Mouse (Mus musculus) neural tube, embryonic 12.5 days (tissue): Measurements from ENCODE around the gene Lrp5. TPM values are rescaled to one million over a fixed set of nuclear protein-coding genes. Genes with fewer than 3 reads are reported as not detected.

ENCODE experiments used
- ATAC-seq: fragments of 200-750 bp; cut with Nextera tagmentation; 2 replicates; pipeline ENCODE4 v1.8.0; 2017; ENCODE audit warnings: low read depth, mild to moderate bottlenecking, moderate TSS enrichment, moderate library complexity; ENCODE audit not compliant: low FRiP score
- H3K27ac ChIP-seq: fragments of 300-500 bp; sonication (generic); 2 replicates; pipeline ENCODE4 v1.5.1; 2016
- H3K27me3 ChIP-seq: fragments of 300-500 bp; sonication (generic); replicated peaks from 2 replicates; pipeline ENCODE4 v1.6.1; 2016; ENCODE audit warnings: mild to moderate bottlenecking
- H3K36me3 ChIP-seq: fragments of 300-500 bp; sonication (generic); 2 replicates; pipeline ENCODE4 v1.6.1; 2016; ENCODE audit warnings: mild to moderate bottlenecking
- H3K4me1 ChIP-seq: fragments of 300-500 bp; sonication (generic); 2 replicates; pipeline ENCODE4 v1.6.1; 2016
- H3K4me2 ChIP-seq: fragments of 300-500 bp; sonication (generic); replicated peaks from 2 replicates; pipeline ENCODE4 v1.6.1; 2016; ENCODE audit warnings: mild to moderate bottlenecking
- H3K4me3 ChIP-seq: fragments of 300-500 bp; sonication (generic); 2 replicates; pipeline ENCODE4 v1.5.1; 2016
- H3K9ac ChIP-seq: fragments of 300-500 bp; sonication (generic); 2 replicates; pipeline ENCODE4 v1.6.1; 2016; ENCODE audit warnings: mild to moderate bottlenecking
- H3K9me3 ChIP-seq: fragments of 300-500 bp; sonication (generic); 2 replicates; pipeline ENCODE4 v1.6.1; 2016; ENCODE audit warnings: mild to moderate bottlenecking
- WGBS: fragments of 180-500 bp; shearing (Covaris S2); methylation state at CpG from one replicate; pipeline ENCODE4 v1.1.7; 2016; 5-methylcytosine and 5-hydroxymethylcytosine counted together
- polyA plus RNA-seq: library from polyadenylated mRNA; unstranded; fragments of >200 nt; fragmentation: Nextera tagmentation; extraction: Ambion mirVana; gene quantifications from 2 replicates; pipeline ENCODE4 v1.2.1, GENCODE M21; 2016

Lrp5 gene
- polyA plus RNA-seq, 1 experiment from 2014 or later, result 2.8 TPM

GRCm38 (mm10) chr19:3623824-3624223 lies 62.5 kb downstream of the Lrp5 start:
- no peaks in the 10 kb centered on the region for H3K27me3 ChIP-seq
- peaks cover 40% of the 10 kb centered on the region for H3K36me3 ChIP-seq
- H3K9me3 ChIP-seq, result 0 out of 2 replicates have a peak, but pooled peaks cover 5% of the 10 kb centered on the region
- no peaks in the 10 kb centered on the region for H3K4me1 ChIP-seq
- no peak overlapping the region for H3K4me3 ChIP-seq
- H3K27ac ChIP-seq, result no peak overlapping the region
- no peak overlapping the region for H3K9ac ChIP-seq
- ATAC-seq, result no peak
- H3K4me2 ChIP-seq, result no peak overlapping the region
- WGBS, result 74% methylated on average over 5 of the region's 5 CpGs

GRCm38 (mm10) chr19:3623294-3623693 lies 63.1 kb downstream of the Lrp5 start:
- no peak overlapping the region for H3K4me3 ChIP-seq
- H3K4me2 ChIP-seq, result no peak overlapping the region
- 0 out of 2 replicates have a peak, but pooled peaks cover 5% of the 10 kb centered on the region for H3K9me3 ChIP-seq
- H3K27ac ChIP-seq, result no peak overlapping the region
- no peak overlapping the region for H3K9ac ChIP-seq
- H3K36me3 ChIP-seq, result peaks cover 39% of the 10 kb centered on the region
- no peaks in the 10 kb centered on the region for H3K4me1 ChIP-seq
- 93% methylated on average over 4 of the region's 4 CpGs for WGBS
- no peaks in the 10 kb centered on the region for H3K27me3 ChIP-seq
- ATAC-seq, result no peak

GRCm38 (mm10) chr19:3620871-3621270 lies 65.5 kb downstream of the Lrp5 start:
- Histone ChIP-seq H3K4me2 (no peak overlapping the region), H3K4me3 (no peak overlapping the region), H3K27me3 (no peaks in the 10 kb centered on the region), H3K4me1 (no peaks in the 10 kb centered on the region), H3K36me3 (peaks cover 40% of the 10 kb centered on the region), H3K9ac (no peak overlapping the region), H3K9me3 (0 out of 2 replicates have a peak, but pooled peaks cover 5% of the 10 kb centered on the region), H3K27ac (no peak overlapping the region)
- no peak for ATAC-seq
- WGBS, result 98% methylated on average over 10 of the region's 10 CpGs

GRCm38 (mm10) chr19:3619359-3619758 lies 67.0 kb downstream of the Lrp5 start:
- Histone ChIP-seq H3K27me3 (no peaks in the 10 kb centered on the region), H3K9ac (no peak overlapping the region), H3K9me3 (0 out of 2 replicates have a peak, but pooled peaks cover 5% of the 10 kb centered on the region), H3K27ac (no peak overlapping the region), H3K4me1 (no peaks in the 10 kb centered on the region), H3K36me3 (peaks cover 47% of the 10 kb centered on the region), H3K4me3 (no peak overlapping the region), H3K4me2 (no peak overlapping the region)
- 83% methylated on average over 2 of the region's 2 CpGs for WGBS
- ATAC-seq, result no peak

GRCm38 (mm10) chr19:3613991-3614390 lies 72.4 kb downstream of the Lrp5 start:
- ATAC-seq, result no peak
- H3K27ac ChIP-seq, result no peak overlapping the region
- H3K36me3 ChIP-seq, result peaks cover 37% of the 10 kb centered on the region
- H3K4me1 ChIP-seq, result no peaks in the 10 kb centered on the region
- H3K4me2 ChIP-seq, result no peak overlapping the region
- no peaks in the 10 kb centered on the region for H3K27me3 ChIP-seq
- 94% methylated on average over 10 of the region's 10 CpGs for WGBS
- H3K4me3 ChIP-seq, result no peak overlapping the region
- H3K9me3 ChIP-seq, result no peaks in the 10 kb centered on the region
- H3K9ac ChIP-seq, result no peak overlapping the region

- 93% methylated on average over 4 of the region's 4 CpGs for WGBS
Observed at GRCm38 (mm10) chr19:3612534-3613273, 73.7 kb downstream of the Lrp5 start.

GRCm38 (mm10) chr19:3611730-3612129 lies 74.6 kb downstream of the Lrp5 start:
- WGBS, result 93% methylated on average over 8 of the region's 8 CpGs
- no peak for ATAC-seq
- no peak overlapping the region for H3K4me3 ChIP-seq

More at GRCm38 (mm10) chr19:3612534-3613273, 73.7 kb downstream of the Lrp5 start:
- Histone ChIP-seq H3K4me2 (no peak overlapping the region), H3K27ac (no peak overlapping the region), H3K9me3 (no peaks in the 10 kb centered on the region), H3K27me3 (no peaks in the 10 kb centered on the region), H3K4me3 (no peak overlapping the region), H3K36me3 (peaks cover 31% of the 10 kb centered on the region), H3K4me1 (no peaks in the 10 kb centered on the region), H3K9ac (no peak overlapping the region)
- no peak for ATAC-seq

GRCm38 (mm10) chr19:3610886-3611285 lies 75.5 kb downstream of the Lrp5 start:
- Histone ChIP-seq H3K9ac (no peak overlapping the region), H3K4me2 (no peak overlapping the region), H3K27ac (no peak overlapping the region), H3K4me1 (no peaks in the 10 kb centered on the region), H3K9me3 (no peaks in the 10 kb centered on the region), H3K4me3 (no peak overlapping the region), H3K36me3 (peaks cover 30% of the 10 kb centered on the region), H3K27me3 (no peaks in the 10 kb centered on the region)
- ATAC-seq, result no peak
- WGBS, result 97% methylated on average over 2 of the region's 2 CpGs

More at GRCm38 (mm10) chr19:3611730-3612129, 74.6 kb downstream of the Lrp5 start:
- no peak overlapping the region for H3K27ac ChIP-seq
- H3K9me3 ChIP-seq, result no peaks in the 10 kb centered on the region
- H3K27me3 ChIP-seq, result no peaks in the 10 kb centered on the region
- H3K4me1 ChIP-seq, result no peaks in the 10 kb centered on the region
- H3K9ac ChIP-seq, result no peak overlapping the region
- H3K36me3 ChIP-seq, result peaks cover 30% of the 10 kb centered on the region
- H3K4me2 ChIP-seq, result no peak overlapping the region

GRCm38 (mm10) chr19:3609826-3610225 lies 76.5 kb downstream of the Lrp5 start:
- H3K36me3 ChIP-seq, result peaks cover 36% of the 10 kb centered on the region
- no peak overlapping the region for H3K4me3 ChIP-seq
- H3K4me2 ChIP-seq, result no peak overlapping the region
- H3K4me1 ChIP-seq, result no peaks in the 10 kb centered on the region
- H3K9ac ChIP-seq, result no peak overlapping the region
- no peak for ATAC-seq
- H3K27me3 ChIP-seq, result no peaks in the 10 kb centered on the region
- no peak overlapping the region for H3K27ac ChIP-seq
- 91% methylated on average over 10 of the region's 10 CpGs for WGBS
- H3K9me3 ChIP-seq, result no peaks in the 10 kb centered on the region

- Histone ChIP-seq H3K27ac (no peak overlapping the region), H3K4me3 (no peak overlapping the region), H3K9ac (no peak overlapping the region), H3K4me1 (no peaks in the 10 kb centered on the region), H3K4me2 (no peak overlapping the region), H3K36me3 (peaks cover 51% of the 10 kb centered on the region), H3K27me3 (no peaks in the 10 kb centered on the region), H3K9me3 (no peaks in the 10 kb centered on the region)
- 93% methylated on average over 5 of the region's 5 CpGs for WGBS
- no peak for ATAC-seq
Observed at GRCm38 (mm10) chr19:3594316-3594715, 92.0 kb downstream of the Lrp5 start.

GRCm38 (mm10) chr19:3593379-3594055 lies 92.8 kb downstream of the Lrp5 start:
- WGBS, result 89% methylated on average over 7 of the region's 7 CpGs
- Histone ChIP-seq H3K4me3 (no peak overlapping the region), H3K4me1 (no peaks in the 10 kb centered on the region), H3K9me3 (no peaks in the 10 kb centered on the region), H3K27ac (no peak overlapping the region), H3K36me3 (peaks cover 51% of the 10 kb centered on the region), H3K4me2 (no peak overlapping the region), H3K9ac (no peak overlapping the region), H3K27me3 (no peaks in the 10 kb centered on the region)
- no peak for ATAC-seq

- Histone ChIP-seq H3K27me3 (no peaks in the 10 kb centered on the region), H3K36me3 (peaks cover 49% of the 10 kb centered on the region), H3K4me3 (no peak overlapping the region), H3K27ac (no peak overlapping the region), H3K4me1 (no peaks in the 10 kb centered on the region), H3K9ac (no peak overlapping the region), H3K4me2 (no peak overlapping the region), H3K9me3 (no peaks in the 10 kb centered on the region)
- no peak for ATAC-seq
- 94% methylated on average over 4 of the region's 4 CpGs for WGBS
Observed at GRCm38 (mm10) chr19:3589968-3590367, 96.4 kb downstream of the Lrp5 start.
